Mouse (Mus musculus): ENCODE data around the gene Gja10.

DNA sequence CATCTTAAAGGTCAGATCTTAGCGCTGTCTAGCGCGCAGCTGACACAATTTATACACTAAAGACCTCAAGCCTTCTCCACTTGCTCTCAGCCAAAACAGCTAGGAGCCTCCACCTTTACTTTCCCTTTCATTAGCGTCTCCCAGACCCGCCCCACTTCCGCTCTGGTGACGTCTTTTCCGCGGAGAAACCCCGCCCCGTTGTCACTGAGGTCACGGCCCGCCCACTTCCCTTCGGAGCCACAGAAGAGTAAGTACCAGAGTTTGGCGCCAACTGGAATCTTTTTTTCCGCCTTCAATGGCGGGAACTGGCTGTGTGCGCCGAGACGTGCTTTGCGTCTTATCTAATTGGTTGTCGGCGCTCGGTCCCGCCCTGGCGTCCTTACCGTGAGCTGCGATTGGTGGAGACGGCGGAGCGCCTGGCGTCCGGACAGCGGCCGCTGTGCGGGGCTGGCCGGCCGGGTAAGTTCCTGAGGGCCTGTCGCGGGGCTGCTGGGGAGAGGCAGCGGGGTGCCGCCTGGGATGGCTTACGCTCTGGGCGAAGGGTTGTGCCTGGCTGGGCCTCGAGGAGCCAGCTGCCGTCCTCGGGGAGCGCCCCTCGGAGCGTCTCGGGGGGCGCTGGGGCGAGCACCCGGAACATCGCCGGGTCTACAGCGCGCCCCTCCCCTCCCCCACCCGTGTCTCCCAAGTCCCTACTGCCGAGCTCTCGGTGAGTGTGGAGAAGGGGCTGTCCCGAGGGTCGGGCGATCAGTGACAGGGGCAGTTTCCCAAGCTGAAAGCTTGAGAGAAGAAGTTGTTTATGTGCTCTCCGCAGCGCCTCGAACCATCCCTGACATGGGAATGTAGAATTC, 12.7 kb upstream of the Gja10 start, which contains the start of gene Casp8ap2:
- TF ChIP-seq CTCF (IDR thresholded peaks at IDR 0.05; ENCODE audit: control insufficient read depth, insufficient read depth, insufficient replicate concordance, low read depth, low read length) (no peak), POLR2A (IDR thresholded peaks at IDR 0.05; ENCODE audit: control insufficient read depth, low read depth, low read length) (peak; percentile 64)
